Mouse (Mus musculus): ENCODE measurements around the gene Kdm4b.

GRCm38 (mm10) chr17:56308088-56308487 is 17.8 kb upstream of the Kdm4b start:
- TF ChIP-seq CTCF (IDR thresholded peaks at IDR 0.05 in 2 of 3, conservative IDR thresholded peaks at IDR 0.05 in 1 of 3; ENCODE audit: control insufficient read depth in 1 of 3, insufficient read depth in 1 of 3, low read depth in 2 of 3, low read length in 3 of 3, poor library complexity in 1 of 3, severe bottlenecking in 1 of 3) (no peak), CHD2 (IDR thresholded peaks at IDR 0.05; ENCODE audit: low read length) (no peak), GATA1 (IDR thresholded peaks at IDR 0.05; ENCODE audit: low read depth, low read length) (no peak)

All from MEL (cell line).